Mouse (Mus musculus) bone marrow, adult 2 months (tissue): Measurements from ENCODE around the gene Ifnk. TPM values are rescaled to one million over a fixed set of nuclear protein-coding genes. Genes with fewer than 3 reads are reported as not detected.

Experiments used
- H3K27ac ChIP-seq: fragments of 200-500 bp; 2 replicates; pipeline ENCODE4 v1.5.1; 2012; ENCODE audit warnings: low read depth, mild to moderate bottlenecking, control low read depth, inconsistent platforms, low read length; ENCODE audit not compliant: control insufficient read depth, poor library complexity, insufficient read depth
- H3K4me1 ChIP-seq: fragments of 200-500 bp; 2 replicates; pipeline ENCODE4 v1.6.1; 2011; ENCODE audit warnings: low read length; ENCODE audit not compliant: control insufficient read depth, insufficient read depth
- H3K4me3 ChIP-seq: fragments of 200-500 bp; replicated peaks from 2 replicates; pipeline ENCODE3; 2011; ENCODE audit warnings: mild to moderate bottlenecking, low read depth, low read length, control low read depth; ENCODE audit not compliant: control insufficient read depth
- CTCF ChIP-seq: fragments of 200-500 bp; IDR thresholded peaks from 2 replicates; pipeline ENCODE4 v1.5.1; 2011; ENCODE audit warnings: low read length, control low read depth; ENCODE audit not compliant: control insufficient read depth, insufficient read depth
- POLR2A ChIP-seq: fragments of 200-500 bp; IDR thresholded peaks from 2 replicates; pipeline ENCODE4 v1.6.1; 2011; ENCODE audit warnings: low read depth, mild to moderate bottlenecking, control low read depth, low read length, borderline replicate concordance; ENCODE audit not compliant: control insufficient read depth
- WGBS: fragments of 180-500 bp; shearing (Covaris S2); methylation state at CpG from one replicate; pipeline ENCODE4 v1.1.7; 2018; 5-methylcytosine and 5-hydroxymethylcytosine counted together
- polyA plus RNA-seq: library from polyadenylated mRNA; stranded (reverse); fragments of >200 nt; gene quantifications from 2 replicates; pipeline ENCODE4 v1.2.4, GENCODE M21; 2011; ENCODE audit warnings: low replicate concordance; ENCODE audit not compliant: missing spikeins, insufficient read depth, insufficient read length

Ifnk gene
- polyA plus RNA-seq, 1 experiment: not detected

- no peak overlapping the region for H3K27ac ChIP-seq
- no peaks in the 10 kb centered on the region for H3K4me1 ChIP-seq
- H3K4me3 ChIP-seq: no peak overlapping the region
- 17% methylated on average over 4 of the region's 4 CpGs for WGBS
- TF ChIP-seq POLR2A: no peak
- no peak for TF ChIP-seq CTCF
These were observed 31.7 kb upstream of the Ifnk start for GRCm38 (mm10) chr4:35120159-35120558.

DNA sequence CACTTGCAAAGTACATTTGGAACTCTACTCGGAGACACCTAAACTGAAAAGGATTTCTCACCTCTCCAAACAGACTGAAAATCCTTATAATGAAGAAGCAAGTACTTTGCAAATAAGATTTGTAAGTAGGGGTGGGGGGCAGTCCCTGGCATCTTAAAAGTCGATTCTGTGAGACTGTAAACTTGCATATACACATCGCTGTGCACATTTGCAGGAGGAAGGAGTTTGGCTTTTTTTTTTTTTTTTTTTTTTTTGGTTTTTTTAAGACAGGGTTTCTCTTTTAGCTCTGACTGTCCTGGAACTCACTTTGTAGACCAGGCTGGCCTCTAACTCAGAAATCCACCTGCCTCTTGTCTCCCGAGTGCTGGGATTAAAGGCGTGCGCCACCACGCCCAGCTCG lies 31.3 kb upstream of the Ifnk start:
- 80% methylated on average over 8 of the region's 8 CpGs for WGBS

DNA sequence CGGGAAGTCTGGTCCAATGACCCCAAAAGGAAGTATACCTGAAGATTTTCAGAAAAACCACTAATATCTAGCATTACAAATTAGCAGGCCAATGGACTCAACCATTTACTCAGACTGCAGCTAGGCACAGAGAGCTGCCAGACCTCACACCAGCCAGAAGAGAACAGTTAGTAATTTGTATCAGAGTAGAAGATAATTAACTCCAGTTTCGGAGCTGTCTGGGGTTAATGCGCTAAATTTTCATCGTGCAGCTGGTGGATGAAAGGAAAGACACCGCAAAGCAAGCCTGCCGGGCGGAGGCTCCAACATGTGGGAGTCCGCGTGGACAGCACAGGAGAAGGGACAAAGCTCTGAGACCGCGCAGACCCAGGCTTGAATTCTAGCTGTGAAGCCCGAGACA lies 30.8 kb upstream of the Ifnk start:
- no peak for TF ChIP-seq POLR2A
- no peak for TF ChIP-seq CTCF
- Histone ChIP-seq H3K4me3 (no peak overlapping the region), H3K27ac (no peak overlapping the region), H3K4me1 (no peaks in the 10 kb centered on the region)
- WGBS: 87% methylated on average over 12 of the region's 12 CpGs

More for the DNA sequence above, 31.3 kb upstream of the Ifnk start:
- Histone ChIP-seq H3K4me1 (no peaks in the 10 kb centered on the region), H3K27ac (no peak overlapping the region), H3K4me3 (no peak overlapping the region)
- TF ChIP-seq CTCF (no peak), POLR2A (no peak)

DNA sequence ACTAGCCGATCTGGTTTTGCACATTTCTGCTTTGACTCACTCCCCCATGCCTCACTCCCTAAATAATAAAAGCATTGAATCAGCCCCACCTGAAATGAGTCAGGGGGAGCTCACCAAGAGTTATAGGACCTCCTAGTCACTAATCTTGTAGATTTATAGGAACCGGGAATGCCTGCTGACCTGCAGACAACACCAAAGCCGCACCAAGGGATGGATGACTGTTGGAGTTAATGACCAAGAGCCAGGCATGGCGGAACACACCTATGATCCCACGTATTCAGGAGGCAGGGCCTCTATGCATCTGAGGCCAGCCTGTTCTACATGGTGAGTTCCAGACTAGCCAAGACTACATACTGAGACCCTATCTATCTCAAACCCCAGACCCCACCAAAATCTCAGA lies 28.8 kb upstream of the Ifnk start:
- Histone ChIP-seq H3K4me1 (no peaks in the 10 kb centered on the region), H3K27ac (no peak overlapping the region), H3K4me3 (no peak overlapping the region)
- TF ChIP-seq CTCF: no peak
- TF ChIP-seq POLR2A: no peak
- 94% methylated on average over 5 of the region's 5 CpGs for WGBS

DNA sequence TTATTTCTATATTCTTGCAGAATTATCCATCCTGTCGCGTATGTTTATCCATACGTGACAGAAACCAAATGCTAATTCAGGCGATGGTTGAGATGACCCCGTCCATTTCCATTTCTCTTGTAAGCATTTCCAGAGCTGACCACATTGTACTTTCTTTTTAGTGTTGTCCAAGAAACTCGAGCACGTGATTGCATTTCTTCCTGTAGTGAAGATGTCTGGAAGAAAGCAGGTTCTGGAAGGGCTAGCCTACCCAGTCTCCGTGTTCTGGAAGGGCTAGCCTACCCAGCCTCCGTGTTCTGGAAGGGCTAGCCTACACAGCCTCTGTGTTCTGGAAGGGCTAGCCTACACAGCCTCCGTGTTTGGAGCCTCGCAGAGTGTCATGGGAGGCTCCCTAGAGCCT lies 27.8 kb upstream of the Ifnk start:
- no peaks in the 10 kb centered on the region for H3K4me1 ChIP-seq
- 86% methylated on average over 11 of the region's 11 CpGs for WGBS
- TF ChIP-seq CTCF (no peak), POLR2A (no peak)
- H3K4me3 ChIP-seq: no peak overlapping the region
- no peak overlapping the region for H3K27ac ChIP-seq

- WGBS: 79% methylated on average over 6 of the region's 6 CpGs
- peaks cover 2% of the 10 kb centered on the region for H3K4me1 ChIP-seq
- H3K27ac ChIP-seq: no peak overlapping the region
- no peak overlapping the region for H3K4me3 ChIP-seq
- TF ChIP-seq POLR2A (no peak), CTCF (no peak)
These were observed 26.5 kb upstream of the Ifnk start for GRCm38 (mm10) chr4:35125299-35125777.

- Histone ChIP-seq H3K4me1 (peaks cover 5% of the 10 kb centered on the region), H3K27ac (no peak overlapping the region), H3K4me3 (no peak overlapping the region)
- WGBS: 79% methylated on average over 9 of the region's 9 CpGs
- TF ChIP-seq CTCF (no peak), POLR2A (no peak)
These were observed 25.1 kb upstream of the Ifnk start for GRCm38 (mm10) chr4:35126776-35127175.

- Histone ChIP-seq H3K4me1 (peaks cover 5% of the 10 kb centered on the region), H3K4me3 (no peak overlapping the region), H3K27ac (no peak overlapping the region)
- TF ChIP-seq POLR2A: no peak
- TF ChIP-seq CTCF: no peak
- 86% methylated on average over 6 of the region's 6 CpGs for WGBS
These were observed 24.1 kb upstream of the Ifnk start for GRCm38 (mm10) chr4:35127759-35128158.

GRCm38 (mm10) chr4:35130411-35130948 lies 21.4 kb upstream of the Ifnk start:
- peak overlapping the region; percentile 56; the same call in 1 of the 2 replicates for H3K27ac ChIP-seq

More at GRCm38 (mm10) chr4:35130411-35130948, 21.4 kb upstream of the Ifnk start:
- peaks cover 5% of the 10 kb centered on the region for H3K4me1 ChIP-seq
- TF ChIP-seq POLR2A (no peak), CTCF (no peak)
- H3K4me3 ChIP-seq: no peak overlapping the region
- WGBS: 9% methylated on average over 6 of the region's 6 CpGs
